Mouse (Mus musculus) MEL (cell line): ENCODE measurements around the gene Hes1. TPM values are rescaled to one million over a fixed set of nuclear protein-coding genes. Genes with fewer than 3 reads are reported as not detected.
A peak's percentile ranks its signal among the peaks of the same experiment; 100 is the strongest.
"Not testable (repeated sequence)": the region's sequence is repeated elsewhere in the genome, so short reads cannot be mapped to it uniquely, and the experiment has no call there.

Experiments
- DNase-seq: peaks from one replicate; pipeline ENCODE4 v3.0.0; 2011; ENCODE audit warnings: low read depth, low spot score
- H3K27ac ChIP-seq: 2 replicates; pipeline ENCODE4 v1.5.1; 2012; ENCODE audit warnings: low read depth, mild to moderate bottlenecking, control low read depth, low read length, moderate library complexity; ENCODE audit not compliant: control insufficient read depth
- H3K27me3 ChIP-seq, 2 experiments: fragments of 150-350 bp in 1 of 2; sonication (generic) in 1 of 2; 2 replicates each; pipeline ENCODE4 v1.6.1; 2012; ENCODE audit warnings: low read length in 2 of 2, mild to moderate bottlenecking in 2 of 2, improper control_type of control experiment in 1 of 2, moderate library complexity in 1 of 2; ENCODE audit not compliant: insufficient read depth in 2 of 2, control insufficient read depth in 1 of 2
- H3K36me3 ChIP-seq, 2 experiments: 2 replicates each; pipeline ENCODE4 v1.6.1; 2012 to 2014; ENCODE audit warnings: low read length in 2 of 2, improper control_type of control experiment in 1 of 2, inconsistent platforms in 1 of 2, mild to moderate bottlenecking in 1 of 2; ENCODE audit not compliant: insufficient read depth in 2 of 2, control insufficient read depth in 1 of 2
- H3K4me1 ChIP-seq, 2 experiments: fragments of 150-350 bp in 1 of 2; sonication (generic) in 1 of 2; 2 replicates each; pipeline ENCODE4 v1.6.1; 2012; ENCODE audit warnings: low read length in 2 of 2, improper control_type of control experiment in 1 of 2, mild to moderate bottlenecking in 1 of 2; ENCODE audit not compliant: insufficient read depth in 2 of 2, control insufficient read depth in 1 of 2
- H3K4me3 ChIP-seq, 2 experiments: fragments of 150-350 bp in 1 of 2; sonication (generic) in 1 of 2; 2 replicates each; pipeline ENCODE4 v1.5.1; 2012; ENCODE audit warnings: low read depth in 2 of 2, low read length in 2 of 2, mild to moderate bottlenecking in 2 of 2, moderate library complexity in 2 of 2, control low read depth in 1 of 2, improper control_type of control experiment in 1 of 2; ENCODE audit not compliant: control insufficient read depth in 1 of 2, insufficient read depth in 1 of 2
- H3K79me2 ChIP-seq: 2 replicates; pipeline ENCODE4 v1.6.1; 2012; ENCODE audit warnings: mild to moderate bottlenecking, low read length, moderate library complexity; ENCODE audit not compliant: control insufficient read depth, poor library complexity, insufficient read depth
- H3K9ac ChIP-seq: 2 replicates; pipeline ENCODE4 v1.6.1; 2012; ENCODE audit warnings: low read depth, mild to moderate bottlenecking, control low read depth, low read length, moderate library complexity; ENCODE audit not compliant: control insufficient read depth, poor library complexity, severe bottlenecking
- H3K9me3 ChIP-seq: fragments of 150-350 bp; sonication (generic); replicated peaks from 2 replicates; pipeline ENCODE4 v1.6.1; 2012; ENCODE audit warnings: mild to moderate bottlenecking, low read length, improper control_type of control experiment, moderate library complexity; ENCODE audit not compliant: insufficient read depth
- CHD1 ChIP-seq: IDR thresholded peaks from 2 replicates; pipeline ENCODE4 v1.6.1; 2012; ENCODE audit warnings: low read depth, mild to moderate bottlenecking, inconsistent platforms, low read length, improper control_type of control experiment
- CHD2 ChIP-seq: IDR thresholded peaks from 2 replicates; pipeline ENCODE4 v1.6.1; 2011; ENCODE audit warnings: low read length, improper control_type of control experiment
- CTCF ChIP-seq, 3 experiments: IDR thresholded peaks in 2 of 3; conservative IDR thresholded peaks in 1 of 3; 2 replicates each; pipeline ENCODE4 v1.5.1; 2011 to 2012; ENCODE audit warnings: low read length in 3 of 3, low read depth in 2 of 3, mild to moderate bottlenecking in 2 of 3, improper control_type of control experiment in 1 of 3, inconsistent platforms in 1 of 3, mixed read lengths in 1 of 3, moderate library complexity in 1 of 3; ENCODE audit not compliant: control insufficient read depth in 1 of 3, insufficient read depth in 1 of 3, poor library complexity in 1 of 3, severe bottlenecking in 1 of 3
- E2F4 ChIP-seq: IDR thresholded peaks from 2 replicates; pipeline ENCODE4 v1.6.1; 2011; ENCODE audit warnings: low read depth, low read length, improper control_type of control experiment, borderline replicate concordance
- ELF1 ChIP-seq: IDR thresholded peaks from 2 replicates; pipeline ENCODE4 v1.6.1; 2014; ENCODE audit warnings: low read depth, mild to moderate bottlenecking, inconsistent platforms, low read length, improper control_type of control experiment, moderate library complexity
- GATA1 ChIP-seq: IDR thresholded peaks from 2 replicates; pipeline ENCODE4 v1.6.1; 2011; ENCODE audit warnings: low read depth, low read length, improper control_type of control experiment
- HCFC1 ChIP-seq: IDR thresholded peaks from 2 replicates; pipeline ENCODE4 v1.6.1; 2012; ENCODE audit warnings: low read depth, mild to moderate bottlenecking, inconsistent platforms, low read length, improper control_type of control experiment, moderate library complexity
- MEF2A ChIP-seq: IDR thresholded peaks from 2 replicates; pipeline ENCODE4 v1.6.1; 2014; ENCODE audit warnings: low read depth, mild to moderate bottlenecking, inconsistent platforms, low read length, improper control_type of control experiment; ENCODE audit not compliant: poor library complexity, insufficient replicate concordance, severe bottlenecking; ENCODE audit errors: extremely low read depth
- MXI1 ChIP-seq: IDR thresholded peaks from 2 replicates; pipeline ENCODE4 v1.6.1; 2011; ENCODE audit warnings: mild to moderate bottlenecking, low read depth, low read length, improper control_type of control experiment
- NRF1 ChIP-seq: IDR thresholded peaks from 2 replicates; pipeline ENCODE4 v1.6.1; 2014; ENCODE audit warnings: low read depth, mild to moderate bottlenecking, inconsistent platforms, low read length, improper control_type of control experiment, moderate library complexity; ENCODE audit not compliant: poor library complexity, insufficient read depth, severe bottlenecking
- POLR2AphosphoS5 ChIP-seq: IDR thresholded peaks from 2 replicates; pipeline ENCODE4 v1.6.1; 2012; ENCODE audit warnings: low read depth, borderline replicate concordance, mild to moderate bottlenecking, inconsistent platforms, low read length, moderate library complexity, mixed read lengths
- TAL1 ChIP-seq: IDR thresholded peaks from 2 replicates; pipeline ENCODE4 v1.6.1; 2012; ENCODE audit warnings: mild to moderate bottlenecking, inconsistent platforms, low read length, moderate library complexity, mixed read lengths
- TCF12 ChIP-seq: IDR thresholded peaks from 2 replicates; pipeline ENCODE4 v1.6.1; 2014; ENCODE audit warnings: low read depth, mild to moderate bottlenecking, inconsistent platforms, low read length, improper control_type of control experiment, moderate library complexity
- ZMIZ1 ChIP-seq: IDR thresholded peaks from 2 replicates; pipeline ENCODE4 v1.6.1; 2012; ENCODE audit warnings: low read depth, mild to moderate bottlenecking, inconsistent platforms, low read length, improper control_type of control experiment, moderate library complexity
- polyA plus RNA-seq, 2 experiments: library from polyadenylated mRNA; stranded (reverse) in 1 of 2; unstranded in 1 of 2; fragments of >175 nt in 1 of 2; fragments of >200 nt in 1 of 2; gene quantifications; 2 replicates each; pipeline versions ENCODE4 v1.2.1 to v1.2.4; 2012; ENCODE audit warnings: low replicate concordance in 2 of 2, low read depth in 1 of 2; ENCODE audit not compliant: insufficient read length in 2 of 2, insufficient read depth in 1 of 2, missing spikeins in 1 of 2
- total RNA-seq: library from RNA; depleted of rRNA; stranded (reverse); fragments of 300-350 nt; gene quantifications from 2 replicates; pipeline ENCODE4 v1.2.3, GENCODE M21; 2012

Hes1 gene
- total and polyA plus RNA-seq, 3 experiments = 2.3 to 3.0 TPM; not detected in 1

DNA sequence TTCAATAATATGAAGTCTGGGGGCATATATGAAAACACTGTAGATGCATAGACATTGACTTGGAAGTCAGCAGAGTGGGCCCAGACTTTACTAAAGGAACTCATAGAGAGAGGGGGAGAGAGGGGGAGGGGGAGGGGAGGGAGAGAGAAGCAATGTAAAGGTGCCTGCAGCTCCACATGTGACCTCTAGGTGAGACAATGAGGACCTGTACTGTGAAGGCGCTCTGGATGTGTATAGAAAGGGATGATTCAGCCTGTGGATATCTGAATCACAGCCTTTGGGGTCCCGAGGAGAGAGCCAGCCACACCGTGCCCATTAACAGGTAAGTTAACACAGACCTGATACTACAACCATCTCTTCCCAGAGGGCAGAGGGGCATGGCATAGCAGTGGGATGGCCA, 40.2 kb downstream of the Hes1 start:
- H3K27me3 ChIP-seq = peaks cover 8 to 15% of the 10 kb centered on the region in 2 experiments; a peak in 2 of 4 replicates
- no peak for TF ChIP-seq ZMIZ1
- TF ChIP-seq CTCF (IDR thresholded peaks at IDR 0.05 in 2 of 3, conservative IDR thresholded peaks at IDR 0.05 in 1 of 3; ENCODE audit: control insufficient read depth in 1 of 3, insufficient read depth in 1 of 3, low read depth in 2 of 3, low read length in 3 of 3, poor library complexity in 1 of 3, severe bottlenecking in 1 of 3) = peak in 1 of 3 experiments; percentile 4; a peak in 2 of 6 replicates
- TF ChIP-seq, all 39 proteins: peak for 1
- peak; percentile 5 for DNase-seq
- H3K36me3 ChIP-seq = no peaks in the 10 kb centered on the region
- H3K4me1 ChIP-seq = peaks cover 0 to 2% of the 10 kb centered on the region in 2 experiments; a peak in 1 of 4 replicates
- H3K27ac ChIP-seq = no peak overlapping the region
- no peaks in the 10 kb centered on the region for H3K9me3 ChIP-seq
- no peak overlapping the region for H3K9ac ChIP-seq
- H3K4me3 ChIP-seq = no peak overlapping the region
- H3K79me2 ChIP-seq = no peaks in the 10 kb centered on the region

DNA sequence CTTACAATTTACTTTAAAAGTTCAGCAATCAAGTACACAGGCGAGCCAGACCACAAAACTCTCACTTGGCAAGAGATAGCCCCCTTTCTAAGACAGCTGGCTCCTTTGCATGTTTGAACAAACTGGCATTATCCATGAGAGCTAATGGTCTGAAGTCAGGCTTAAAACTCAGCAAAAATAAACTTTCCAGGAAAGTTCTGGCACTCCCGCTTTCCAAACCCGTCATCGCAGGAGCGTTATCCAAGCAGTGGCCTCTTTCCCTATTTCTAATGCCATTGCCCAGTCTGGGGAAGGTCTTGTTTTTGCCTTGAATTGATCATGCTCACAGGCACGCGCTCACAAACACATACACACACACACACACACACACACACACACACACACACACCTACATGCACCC, 41.3 kb downstream of the Hes1 start:
- TF ChIP-seq ELF1 (no peak), E2F4 (no peak), TAL1 (no peak), TCF12 (no peak), CHD2 (no peak), POLR2AphosphoS5 (no peak), HCFC1 (no peak), CTCF (IDR thresholded peaks at IDR 0.05 in 2 of 3, conservative IDR thresholded peaks at IDR 0.05 in 1 of 3; ENCODE audit: control insufficient read depth in 1 of 3, insufficient read depth in 1 of 3, low read depth in 2 of 3, low read length in 3 of 3, poor library complexity in 1 of 3, severe bottlenecking in 1 of 3) (no peak), MEF2A (no peak), MXI1 (no peak), GATA1 (no peak), NRF1 (no peak), CHD1 (no peak)
- Histone ChIP-seq H3K4me3 (no peak overlapping the region), H3K9ac (no peak overlapping the region), H3K27ac (no peak overlapping the region), H3K36me3 (no peaks in the 10 kb centered on the region), H3K9me3 (no peaks in the 10 kb centered on the region), H3K27me3 (peaks cover 8 to 11% of the 10 kb centered on the region in 2 experiments; a peak in 2 of 4 replicates), H3K79me2 (no peaks in the 10 kb centered on the region), H3K4me1 (peaks cover 0 to 2% of the 10 kb centered on the region in 2 experiments; a peak in 1 of 4 replicates)
- no peak for DNase-seq

DNA sequence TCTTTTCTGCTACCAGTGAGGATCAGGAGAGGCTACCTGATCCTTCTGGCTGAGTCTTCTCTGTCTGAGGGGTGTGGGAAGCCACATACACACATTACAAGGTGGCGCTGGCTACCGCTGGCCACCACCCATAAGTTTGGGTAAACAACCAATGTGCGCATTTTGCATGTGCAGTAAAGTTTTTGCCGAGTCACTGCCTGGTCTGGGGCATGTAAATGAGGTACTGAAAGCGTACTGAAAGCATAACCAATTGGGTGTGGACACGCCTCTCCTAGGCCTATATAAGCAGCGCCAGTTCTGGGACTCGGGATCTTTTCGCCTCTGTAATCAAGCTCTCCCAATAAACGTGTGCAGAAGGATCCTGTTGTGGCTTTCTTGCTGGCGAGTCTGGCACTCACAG, 44.0 kb downstream of the Hes1 start:
- not testable (repeated sequence) for H3K4me3 ChIP-seq, H3K79me2 ChIP-seq, H3K9me3 ChIP-seq, H3K27ac ChIP-seq, H3K27me3 ChIP-seq, H3K36me3 ChIP-seq, H3K9ac ChIP-seq, H3K4me1 ChIP-seq, DNase-seq
